Mouse (Mus musculus): ENCODE data around the gene Akap13. TPM values are rescaled to one million over a fixed set of nuclear protein-coding genes. Genes with fewer than 3 reads are reported as not detected.

Akap13 gene
- polyA plus RNA-seq, 1 experiment: 41.7 TPM

DNA sequence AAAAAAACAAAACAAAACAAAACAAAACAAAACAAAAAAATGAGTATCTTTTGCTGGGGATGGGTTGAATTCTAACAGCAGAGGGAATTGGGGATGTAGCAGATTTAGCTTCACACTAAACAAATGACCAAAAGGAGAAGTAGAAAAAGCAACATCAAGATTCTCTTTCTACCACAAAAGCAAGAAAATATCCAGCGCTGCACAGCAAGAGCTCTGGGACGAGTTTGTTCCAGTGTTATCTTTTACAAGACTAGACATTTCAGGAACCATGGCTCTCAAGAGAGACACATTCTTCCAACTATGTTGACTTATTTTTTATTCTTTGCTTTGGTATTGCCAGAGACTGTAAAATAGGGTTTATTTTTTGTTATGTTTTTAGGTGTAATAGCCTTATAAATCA is 13.4 kb upstream of the Akap13 start:
- Histone ChIP-seq H3K4me3 (replicated peaks; ENCODE audit: extremely low read depth, low read depth, low read length) (no peak overlapping the region), H3K4me1 (ENCODE audit: control insufficient read depth, insufficient read depth, low read length) (no peaks in the 10 kb centered on the region)
- no peak for TF ChIP-seq POLR2A (IDR thresholded peaks at IDR 0.05; ENCODE audit: borderline replicate concordance, extremely low read depth, low read depth, low read length)
- no peak for TF ChIP-seq CTCF (IDR thresholded peaks at IDR 0.05; ENCODE audit: insufficient read depth, low read length)
- DNase-seq: no peak
- WGBS: 77% methylated on average over 2 of the region's 2 CpGs

DNA sequence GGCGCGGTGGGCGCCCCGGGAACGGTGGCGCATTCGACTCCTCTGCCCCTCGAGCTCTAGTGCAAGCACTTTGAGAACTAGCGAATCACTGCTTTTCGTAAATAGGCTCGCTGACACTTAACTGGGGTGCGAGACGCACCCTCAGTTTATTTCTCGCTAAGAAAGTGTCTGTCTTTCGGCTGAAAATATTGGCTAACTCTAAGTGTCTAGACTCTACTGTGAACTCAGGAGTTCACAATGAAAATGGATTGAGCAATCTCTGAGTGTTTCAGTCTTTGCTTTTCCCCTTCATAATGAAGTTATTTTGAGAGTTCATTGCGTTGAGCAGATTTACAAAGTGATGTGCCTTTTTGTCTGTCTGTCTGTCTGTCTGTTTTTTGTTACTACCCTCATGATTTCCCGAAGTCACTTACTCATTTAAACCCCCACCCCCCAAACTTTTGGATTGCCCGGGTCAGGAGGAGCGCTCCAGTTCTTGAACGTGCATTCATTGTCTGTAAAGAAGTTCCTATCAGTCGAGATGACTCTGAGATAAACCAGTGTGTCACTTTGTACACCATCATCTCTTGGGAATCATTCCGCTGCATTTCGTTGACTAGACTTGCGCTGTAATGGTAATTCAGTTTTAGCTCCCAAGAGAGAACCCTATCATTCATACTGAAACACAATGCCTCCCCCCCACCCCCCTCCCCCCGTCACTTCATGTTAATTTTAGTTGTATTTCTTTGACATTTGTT is 986 bp downstream of the Akap13 start:
- no peak for DNase-seq
- WGBS: 3% methylated on average over 25 of the region's 25 CpGs
- no peak for TF ChIP-seq POLR2A (IDR thresholded peaks at IDR 0.05; ENCODE audit: borderline replicate concordance, extremely low read depth, low read depth, low read length)
- TF ChIP-seq CTCF (IDR thresholded peaks at IDR 0.05; ENCODE audit: insufficient read depth, low read length): no peak
- peaks cover 13% of the 10 kb centered on the region for H3K4me1 ChIP-seq (ENCODE audit: control insufficient read depth, insufficient read depth, low read length)
- H3K4me3 ChIP-seq (replicated peaks; ENCODE audit: extremely low read depth, low read depth, low read length): peak overlapping the region; percentile 82

DNA sequence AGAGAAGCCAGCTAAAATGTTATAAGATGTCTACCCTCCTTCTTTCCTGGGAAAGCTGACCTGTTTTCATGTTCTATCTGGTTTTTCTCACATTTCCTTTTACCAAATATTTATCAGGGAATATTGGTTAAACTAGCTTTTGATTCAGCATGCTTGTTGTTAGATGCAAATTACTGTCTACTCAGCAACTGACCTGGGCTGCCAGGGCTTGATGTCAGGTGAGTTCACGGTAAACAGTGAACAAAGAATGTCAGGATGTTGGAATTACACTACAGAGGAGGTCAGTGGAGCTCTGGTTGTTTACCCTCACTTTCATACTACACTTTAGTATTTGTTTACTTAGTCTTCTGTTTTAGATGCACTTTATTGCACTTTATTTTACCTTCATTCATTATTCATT is 5.0 kb downstream of the Akap13 start:
- no peak for TF ChIP-seq POLR2A (IDR thresholded peaks at IDR 0.05; ENCODE audit: borderline replicate concordance, extremely low read depth, low read depth, low read length)
- no peak for TF ChIP-seq CTCF (IDR thresholded peaks at IDR 0.05; ENCODE audit: insufficient read depth, low read length)
- Histone ChIP-seq H3K4me3 (replicated peaks; ENCODE audit: extremely low read depth, low read depth, low read length) (no peak overlapping the region), H3K4me1 (ENCODE audit: control insufficient read depth, insufficient read depth, low read length) (peaks cover 20% of the 10 kb centered on the region)
- no peak for DNase-seq
- 48% methylated on average over 1 of the region's 1 CpGs for WGBS

DNA sequence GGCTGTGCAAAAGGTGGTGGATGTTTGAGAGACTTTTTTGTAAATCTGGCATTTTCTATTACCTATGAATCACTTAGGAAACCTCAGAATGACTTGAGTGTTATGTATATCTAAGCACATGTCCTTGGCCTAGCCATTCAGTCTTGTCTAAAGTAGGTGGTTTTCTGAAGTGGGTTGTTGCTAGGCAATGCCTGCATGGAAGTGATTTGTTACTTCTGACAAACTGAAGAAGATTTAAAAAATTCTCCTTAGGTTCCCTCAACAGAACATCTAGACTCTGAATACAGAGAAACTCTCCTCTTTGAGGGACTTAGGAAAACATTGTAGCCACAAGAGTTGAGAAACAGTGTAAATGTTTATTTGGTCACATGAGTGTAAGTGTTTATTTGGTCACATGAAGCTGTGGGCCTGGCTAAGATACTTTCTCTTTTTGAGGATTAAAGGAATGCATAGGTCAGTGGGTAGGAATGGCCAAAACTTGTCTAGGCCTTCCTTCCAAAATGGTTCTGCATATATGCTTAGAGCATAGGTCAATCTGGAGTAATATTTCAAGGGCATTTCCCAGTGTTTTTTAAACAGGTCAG is 8.3 kb downstream of the Akap13 start:
- Histone ChIP-seq H3K4me3 (replicated peaks; ENCODE audit: extremely low read depth, low read depth, low read length) (no peak overlapping the region), H3K4me1 (ENCODE audit: control insufficient read depth, insufficient read depth, low read length) (peaks cover 21% of the 10 kb centered on the region)
- TF ChIP-seq CTCF (IDR thresholded peaks at IDR 0.05; ENCODE audit: insufficient read depth, low read length) (no peak), POLR2A (IDR thresholded peaks at IDR 0.05; ENCODE audit: borderline replicate concordance, extremely low read depth, low read depth, low read length) (no peak)
- no peak for DNase-seq

- no peak for DNase-seq
- peaks cover 30% of the 10 kb centered on the region for H3K4me1 ChIP-seq (ENCODE audit: control insufficient read depth, insufficient read depth, low read length)
- no peak overlapping the region for H3K4me3 ChIP-seq (replicated peaks; ENCODE audit: extremely low read depth, low read depth, low read length)
- TF ChIP-seq POLR2A (IDR thresholded peaks at IDR 0.05; ENCODE audit: borderline replicate concordance, extremely low read depth, low read depth, low read length) (no peak), CTCF (IDR thresholded peaks at IDR 0.05; ENCODE audit: insufficient read depth, low read length) (no peak)
- 53% methylated on average over 7 of the region's 7 CpGs for WGBS
Measured at GRCm38 (mm10) chr7:75467791-75468190, 12.5 kb downstream of the Akap13 start.

GRCm38 (mm10) chr7:75470318-75470925 is 15.1 kb downstream of the Akap13 start:
- no peak overlapping the region for H3K4me3 ChIP-seq (replicated peaks; ENCODE audit: extremely low read depth, low read depth, low read length)
- TF ChIP-seq CTCF (IDR thresholded peaks at IDR 0.05; ENCODE audit: insufficient read depth, low read length) (no peak), POLR2A (IDR thresholded peaks at IDR 0.05; ENCODE audit: borderline replicate concordance, extremely low read depth, low read depth, low read length) (no peak)
- H3K4me1 ChIP-seq (ENCODE audit: control insufficient read depth, insufficient read depth, low read length): peaks cover 24% of the 10 kb centered on the region
- WGBS: 45% methylated on average over 7 of the region's 7 CpGs
- DNase-seq: no peak

GRCm38 (mm10) chr7:75472316-75473195 is 17.2 kb downstream of the Akap13 start:
- Histone ChIP-seq H3K4me1 (ENCODE audit: control insufficient read depth, insufficient read depth, low read length) (peaks cover 24% of the 10 kb centered on the region), H3K4me3 (replicated peaks; ENCODE audit: extremely low read depth, low read depth, low read length) (no peak overlapping the region)
- 50% methylated on average over 7 of the region's 7 CpGs for WGBS
- DNase-seq: no peak
- TF ChIP-seq CTCF (IDR thresholded peaks at IDR 0.05; ENCODE audit: insufficient read depth, low read length) (no peak), POLR2A (IDR thresholded peaks at IDR 0.05; ENCODE audit: borderline replicate concordance, extremely low read depth, low read depth, low read length) (no peak)

DNA sequence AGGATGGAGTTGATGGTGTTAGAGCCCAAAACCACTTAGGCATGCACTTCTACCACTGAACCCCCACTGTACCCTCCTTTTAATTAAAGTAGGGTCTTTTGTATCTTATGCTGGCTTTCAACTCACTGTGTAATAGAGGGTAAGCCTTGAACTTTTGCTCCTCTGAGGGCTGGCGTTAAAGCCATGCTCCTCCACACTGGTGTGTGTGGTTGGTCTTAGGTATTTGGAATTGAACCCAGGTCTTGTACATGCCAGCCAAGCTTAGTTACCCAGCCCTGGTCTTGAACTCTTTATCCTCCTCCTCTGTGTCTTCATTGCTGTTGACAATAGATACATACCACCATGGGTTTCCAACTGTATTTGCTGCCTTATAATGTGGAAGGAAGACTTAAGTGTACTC is 18.0 kb downstream of the Akap13 start:
- TF ChIP-seq POLR2A (IDR thresholded peaks at IDR 0.05; ENCODE audit: borderline replicate concordance, extremely low read depth, low read depth, low read length): no peak
- TF ChIP-seq CTCF (IDR thresholded peaks at IDR 0.05; ENCODE audit: insufficient read depth, low read length): no peak
- Histone ChIP-seq H3K4me3 (replicated peaks; ENCODE audit: extremely low read depth, low read depth, low read length) (no peak overlapping the region), H3K4me1 (ENCODE audit: control insufficient read depth, insufficient read depth, low read length) (peaks cover 17% of the 10 kb centered on the region)
- 91% methylated on average over 1 of the region's 1 CpGs for WGBS
- no peak for DNase-seq

GRCm38 (mm10) chr7:75474064-75474463 is 18.7 kb downstream of the Akap13 start:
- no peak for DNase-seq
- no peak for TF ChIP-seq CTCF (IDR thresholded peaks at IDR 0.05; ENCODE audit: insufficient read depth, low read length)
- no peak for TF ChIP-seq POLR2A (IDR thresholded peaks at IDR 0.05; ENCODE audit: borderline replicate concordance, extremely low read depth, low read depth, low read length)
- Histone ChIP-seq H3K4me1 (ENCODE audit: control insufficient read depth, insufficient read depth, low read length) (peaks cover 17% of the 10 kb centered on the region), H3K4me3 (replicated peaks; ENCODE audit: extremely low read depth, low read depth, low read length) (no peak overlapping the region)
- WGBS: 69% methylated on average over 1 of the region's 1 CpGs
